Mouse (Mus musculus) c-Kit-positive CD71-positive TER-119-negative erythroid progenitor cells, embryonic 14.5 days (primary cell): ENCODE measurements at regions not wholly inside any gene's neighbourhood (a gene's known extent, or its start where the extent isn't known, plus 50 kb on each side); places are given as distances from the start of the nearest gene placed in this dataset.

Experiments used
- DNase-seq: peaks from one replicate; pipeline ENCODE4 v3.0.0-alpha.2; 2013; ENCODE audit warnings: low read depth

DNA sequence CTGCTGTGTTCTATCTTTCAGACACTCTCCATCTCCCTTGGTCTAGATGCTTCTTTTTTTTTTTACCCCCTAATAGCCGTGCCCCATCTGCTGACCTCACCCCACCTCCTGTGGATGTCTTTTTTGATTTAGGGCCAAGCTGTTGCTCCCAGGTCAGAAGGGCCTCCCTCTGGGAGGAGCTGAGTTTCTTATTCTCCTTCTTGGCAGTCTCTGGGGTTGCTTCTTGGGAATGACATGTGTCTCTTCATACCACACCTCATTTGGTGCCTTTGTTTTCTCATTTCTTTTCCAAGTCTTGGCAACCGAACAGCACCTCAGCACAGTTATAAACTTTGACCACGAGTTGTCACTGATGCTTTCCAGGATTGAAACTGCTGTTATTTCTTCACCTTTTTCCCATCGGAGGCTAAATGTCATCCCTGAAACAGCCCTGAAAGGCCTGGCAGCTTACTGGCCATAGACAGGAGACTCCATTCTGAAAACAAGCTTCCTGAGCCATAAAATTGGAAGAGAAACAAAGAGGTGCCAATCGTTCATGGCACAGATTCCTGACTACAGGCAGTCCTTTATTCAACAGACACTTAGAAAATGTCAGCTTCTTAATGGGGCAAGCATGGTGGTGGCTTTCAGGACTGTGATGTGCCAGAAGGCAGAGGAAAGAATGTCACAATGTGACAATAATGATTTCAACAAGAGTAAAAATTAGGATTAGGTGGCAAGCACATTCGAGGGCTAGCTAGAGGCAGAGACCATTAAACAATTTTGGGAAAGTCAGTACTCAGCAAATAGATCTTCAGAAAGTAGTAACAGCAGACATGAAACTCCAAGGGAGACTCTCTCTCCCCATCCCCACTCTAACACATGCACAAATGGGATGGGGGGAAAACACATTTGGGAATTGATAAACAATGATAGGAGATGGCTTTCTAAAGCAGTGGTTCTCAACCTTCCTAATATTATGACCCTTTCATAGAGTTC is 197.1 kb upstream of the Arrdc4 start:
- DNase-seq, result no peak

DNA sequence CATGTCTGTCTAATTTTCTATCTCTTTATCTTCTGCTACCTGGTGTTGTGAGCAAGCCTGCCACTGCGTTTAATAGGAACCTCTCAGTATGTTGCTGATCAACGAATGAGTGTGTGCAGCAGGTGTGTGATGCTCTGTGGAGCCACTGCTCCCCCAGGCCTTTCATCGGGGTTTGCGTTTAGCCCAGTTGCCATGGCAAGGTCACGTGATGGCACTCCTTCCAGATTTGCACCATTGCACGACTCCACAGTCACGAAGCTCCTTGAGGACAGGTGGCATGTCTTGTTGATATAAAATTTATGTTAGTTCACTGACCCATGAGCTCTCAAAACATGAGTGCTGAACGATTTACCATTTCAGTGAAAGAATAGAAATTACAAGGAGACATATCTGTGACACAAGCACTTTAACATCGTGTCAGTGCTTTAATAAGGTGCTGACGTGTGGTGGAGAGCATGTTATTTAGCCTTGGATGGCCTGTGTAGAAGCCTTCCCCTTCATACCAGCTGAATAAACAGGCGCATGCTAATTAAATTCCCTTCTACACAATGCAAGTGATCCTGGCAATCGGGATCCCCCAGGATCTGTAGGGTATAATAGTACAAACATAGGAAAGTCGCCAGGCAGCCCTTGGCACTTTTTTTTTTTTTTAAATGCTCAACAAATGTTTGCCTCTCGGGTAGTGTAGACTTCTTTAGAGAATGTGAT is 181.7 kb upstream of the Arrdc4 start:
- no peak for DNase-seq

DNA sequence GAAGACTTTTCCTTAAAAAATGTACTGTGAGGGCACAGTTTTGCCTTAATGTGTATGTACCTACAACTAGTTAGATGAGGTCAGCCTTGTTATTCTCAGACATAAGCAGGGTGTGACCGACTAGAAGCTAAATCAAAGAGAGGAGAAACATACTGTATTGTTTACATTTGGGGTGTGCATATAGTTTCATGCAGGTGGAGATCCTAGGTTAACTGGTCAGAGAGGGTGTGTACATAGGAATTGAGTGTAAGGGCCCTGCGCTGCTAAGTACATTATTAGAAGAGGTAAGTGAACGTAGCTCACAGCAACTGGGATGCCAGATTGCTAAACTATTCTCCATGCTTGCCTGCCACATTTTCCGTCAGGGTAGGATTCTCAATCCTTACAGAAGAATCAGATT is 180.6 kb upstream of the Arrdc4 start:
- DNase-seq, result no peak

DNA sequence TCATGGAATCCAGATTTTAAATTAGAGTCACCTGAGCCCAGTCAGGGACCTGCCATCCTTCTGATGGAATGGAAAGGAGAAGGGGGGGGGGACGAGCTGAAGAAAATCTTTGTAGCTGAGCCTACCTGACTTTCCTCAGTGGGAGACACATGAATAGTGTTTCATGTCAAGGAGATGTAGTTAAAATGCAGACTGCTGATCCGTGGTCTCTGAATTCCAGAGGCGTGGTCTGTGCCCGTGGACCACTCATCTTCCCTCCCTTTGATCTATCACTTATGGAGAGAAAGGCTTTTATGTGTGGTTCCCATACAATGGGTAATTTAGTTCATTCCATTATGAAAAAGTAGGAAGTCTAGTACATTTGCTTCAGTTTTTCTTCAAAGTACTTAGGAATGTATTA is 176.6 kb upstream of the Arrdc4 start:
- no peak for DNase-seq

DNA sequence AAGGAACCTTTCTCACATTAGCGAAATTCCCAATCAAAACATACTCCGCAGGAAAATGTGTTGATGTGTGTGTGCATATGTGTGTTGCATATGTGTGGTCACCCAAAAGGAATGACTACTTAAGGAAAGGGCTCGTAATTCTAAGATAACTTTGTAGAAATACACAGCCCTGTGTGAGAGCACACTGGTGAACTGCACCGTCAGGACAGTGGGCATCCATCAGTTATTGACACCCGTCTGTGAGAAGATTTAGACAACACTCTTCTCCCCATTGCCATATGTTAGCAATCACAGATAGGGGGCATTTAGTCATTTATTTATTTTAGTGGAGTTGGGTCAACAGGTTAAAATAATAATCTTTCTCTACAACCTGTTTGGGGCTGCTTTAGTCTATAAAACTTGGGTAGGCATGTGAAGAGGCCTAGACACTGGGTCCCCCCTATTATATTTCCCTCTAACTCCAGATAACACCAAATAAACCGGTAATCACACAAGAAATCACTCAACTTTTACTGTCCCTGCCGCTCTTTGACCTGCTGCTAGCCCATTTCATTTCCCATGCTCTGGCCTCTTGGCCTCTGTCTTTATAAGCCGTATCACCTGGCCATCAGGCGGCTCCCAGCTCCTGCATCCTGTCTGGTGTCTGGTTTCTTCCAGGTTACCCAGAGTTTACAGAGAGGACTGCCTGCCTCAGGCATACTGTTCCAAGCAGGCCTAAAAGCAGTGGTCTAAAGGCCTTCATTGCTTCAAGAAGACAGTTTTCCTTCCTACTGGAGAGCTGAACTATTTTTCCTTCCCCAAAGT is 169.8 kb upstream of the Arrdc4 start:
- DNase-seq, result no peak

DNA sequence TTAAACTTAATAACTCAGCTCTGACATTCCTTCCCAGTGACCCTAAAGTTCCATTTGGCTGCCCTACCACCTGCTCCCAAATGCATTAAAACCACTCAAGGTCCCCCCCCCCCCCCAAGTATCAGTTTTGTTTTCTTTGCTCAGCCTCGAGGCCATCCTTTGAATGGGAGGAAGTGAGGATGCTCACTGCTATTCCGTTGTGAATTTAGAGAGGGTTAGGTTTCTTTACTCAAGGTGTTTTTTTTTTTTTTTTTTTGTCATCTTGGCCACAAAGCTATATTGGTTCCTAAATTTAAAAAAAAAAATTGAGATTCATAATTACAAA is 168.8 kb upstream of the Arrdc4 start:
- DNase-seq, result no peak

DNA sequence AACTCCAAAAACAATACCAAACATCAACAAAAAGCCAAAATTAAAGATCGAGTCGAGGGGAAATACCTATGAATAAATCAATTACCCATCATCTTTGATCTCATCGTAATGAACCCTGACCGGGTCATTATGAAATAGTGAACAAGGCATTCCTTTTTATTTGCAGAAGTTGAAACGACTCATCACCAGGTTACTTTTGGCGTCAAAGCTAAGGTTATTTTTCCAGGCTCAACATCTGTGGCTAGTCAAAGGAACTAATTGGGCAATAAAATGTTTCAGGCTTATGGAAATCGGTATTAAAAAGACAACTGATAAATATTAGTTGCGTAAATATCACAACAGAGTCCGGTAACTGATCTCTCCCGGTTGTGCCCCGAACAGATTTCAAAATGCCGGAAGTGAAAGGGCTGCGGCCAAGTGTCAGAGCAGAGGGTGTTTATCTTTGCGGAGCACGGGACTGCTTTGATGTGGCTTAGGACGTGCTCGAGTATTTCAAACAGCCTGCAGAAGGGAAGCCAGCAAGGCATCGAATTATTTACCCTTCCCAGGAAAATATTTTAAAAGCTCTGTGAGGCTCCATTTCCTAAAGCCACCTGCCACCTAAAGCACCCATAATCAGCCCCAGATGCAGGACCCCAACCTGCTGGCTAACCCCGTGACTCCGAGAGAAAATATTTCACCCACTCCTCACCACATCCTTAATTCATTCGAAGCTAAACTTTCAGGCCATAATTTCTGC is 168.3 kb upstream of the Arrdc4 start:
- DNase-seq, result no peak

DNA sequence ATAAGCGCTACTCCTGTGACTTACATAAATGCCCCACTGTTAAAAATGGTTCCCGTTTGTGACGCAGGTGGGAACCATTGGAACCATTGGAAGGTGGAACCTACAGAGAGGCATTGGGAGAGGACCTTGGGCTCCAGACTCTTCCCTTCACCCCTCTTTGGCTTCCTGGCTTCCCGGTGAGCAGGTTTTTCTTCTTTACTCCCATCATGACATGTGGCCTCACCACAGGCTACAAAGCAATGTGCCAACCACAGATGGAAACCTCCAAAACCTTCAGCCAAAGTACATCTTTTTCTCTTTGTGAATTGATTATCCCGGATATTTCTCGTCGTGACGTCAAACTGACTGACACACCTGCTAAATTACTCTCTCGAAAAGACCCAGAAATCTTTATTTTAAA is 166.9 kb upstream of the Arrdc4 start:
- no peak for DNase-seq

DNA sequence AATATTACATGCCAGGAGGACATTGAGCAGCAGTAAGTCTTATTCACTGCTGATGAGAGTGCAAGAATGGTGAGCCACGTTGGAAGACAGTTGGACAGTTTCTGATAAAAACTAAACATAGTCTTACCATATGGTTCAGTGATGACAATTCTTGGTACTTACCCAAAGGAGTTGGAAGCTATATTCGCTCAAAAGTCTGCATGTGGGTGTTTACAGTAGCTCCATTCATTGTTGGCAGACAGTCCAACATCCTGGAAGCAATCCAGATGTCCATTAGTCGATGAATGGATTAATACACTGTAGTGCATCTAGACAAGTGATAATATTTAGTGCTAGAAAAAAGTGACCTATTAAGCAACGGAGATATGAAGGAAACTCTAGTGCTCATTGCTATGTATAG is 165.3 kb upstream of the Arrdc4 start:
- DNase-seq, result no peak

DNA sequence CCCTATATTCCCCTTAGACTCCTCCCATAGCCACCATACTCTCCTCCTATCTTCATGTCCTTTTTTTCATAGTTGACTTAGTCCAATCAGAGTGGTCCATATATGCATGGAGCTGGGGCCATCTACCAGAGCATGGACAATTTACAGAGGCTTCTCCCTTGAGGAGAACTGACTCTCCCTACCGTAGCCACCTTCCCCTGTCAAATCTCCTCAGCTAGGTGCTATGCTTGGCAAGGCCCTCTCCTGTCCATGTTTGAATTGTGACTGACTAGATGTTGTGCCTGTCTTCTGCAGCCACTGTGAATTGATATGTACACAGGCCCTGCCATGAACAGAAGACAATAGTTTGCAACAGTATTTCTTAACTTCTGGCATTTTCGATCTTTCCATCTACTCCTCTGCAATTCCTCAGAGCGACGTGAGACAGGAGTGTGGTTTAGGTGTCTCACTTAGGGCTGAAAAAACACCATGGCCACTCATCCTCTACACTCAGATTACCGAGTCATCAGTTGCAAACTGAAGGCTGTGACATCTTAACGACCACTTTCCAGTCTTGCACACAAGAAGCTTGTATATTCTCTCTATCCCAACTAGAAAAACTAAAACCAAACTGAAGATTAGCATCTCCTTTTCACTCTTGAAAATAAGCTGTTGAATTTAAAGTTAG is 163.1 kb upstream of the Arrdc4 start:
- DNase-seq, result no peak

DNA sequence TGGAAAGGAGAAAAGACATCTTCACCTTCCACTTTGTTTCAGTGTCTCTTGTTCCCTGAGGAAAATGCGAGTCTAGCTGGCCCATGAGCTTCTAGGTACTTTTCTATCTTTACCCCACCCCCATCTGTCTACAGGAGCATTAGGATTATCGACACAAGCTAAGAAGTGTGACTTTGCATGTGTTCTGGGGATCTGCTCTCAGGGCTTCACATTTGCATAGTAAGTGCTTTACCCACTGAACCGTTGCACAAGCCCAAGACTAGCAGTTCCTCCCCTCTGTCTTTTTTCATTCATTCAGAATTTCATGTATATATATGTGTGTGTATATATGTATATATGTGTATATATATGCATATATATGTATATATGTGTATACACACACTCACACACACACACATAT is 162.5 kb upstream of the Arrdc4 start:
- no peak for DNase-seq

DNA sequence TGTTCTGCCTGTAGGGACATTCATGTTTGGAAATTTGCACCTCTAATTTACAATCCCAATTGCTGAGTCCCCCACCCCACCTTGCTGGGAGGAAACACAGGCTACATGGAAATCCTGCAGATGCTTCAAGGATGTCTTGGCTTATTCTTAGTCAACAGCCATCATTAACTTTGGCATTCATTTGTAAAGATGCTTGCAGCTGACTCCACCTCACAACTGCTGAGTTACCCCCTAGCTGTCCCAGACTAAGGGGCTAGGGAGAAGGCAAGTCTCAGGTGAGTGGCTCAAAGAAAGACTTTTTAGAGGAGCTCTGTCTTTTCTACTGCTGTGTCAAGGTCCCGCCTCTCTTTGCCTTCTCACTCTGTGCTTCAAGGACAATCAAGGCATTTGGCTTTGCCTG is 160.7 kb upstream of the Arrdc4 start:
- DNase-seq, result no peak

DNA sequence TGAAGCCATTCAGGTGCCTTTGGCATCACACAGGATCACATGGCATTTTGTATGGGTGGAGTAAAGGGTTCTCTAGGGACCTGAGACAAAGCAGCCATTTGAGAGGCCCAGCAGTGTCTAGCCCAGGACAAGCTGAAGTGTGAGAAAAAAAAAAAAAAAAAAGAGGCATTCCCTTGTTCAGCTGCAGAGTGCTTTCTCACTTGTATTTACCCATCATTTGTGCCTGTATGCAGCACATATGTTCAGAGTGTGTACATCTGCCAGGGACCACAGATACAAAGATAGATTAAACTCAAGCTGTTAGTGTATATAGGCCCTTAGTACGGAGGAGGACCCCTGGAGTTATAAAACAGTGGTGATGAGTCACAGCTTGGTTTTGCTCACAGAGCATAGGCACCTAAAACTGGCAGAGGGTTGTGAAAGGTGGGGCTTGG is 159.4 kb upstream of the Arrdc4 start:
- no peak for DNase-seq

DNA sequence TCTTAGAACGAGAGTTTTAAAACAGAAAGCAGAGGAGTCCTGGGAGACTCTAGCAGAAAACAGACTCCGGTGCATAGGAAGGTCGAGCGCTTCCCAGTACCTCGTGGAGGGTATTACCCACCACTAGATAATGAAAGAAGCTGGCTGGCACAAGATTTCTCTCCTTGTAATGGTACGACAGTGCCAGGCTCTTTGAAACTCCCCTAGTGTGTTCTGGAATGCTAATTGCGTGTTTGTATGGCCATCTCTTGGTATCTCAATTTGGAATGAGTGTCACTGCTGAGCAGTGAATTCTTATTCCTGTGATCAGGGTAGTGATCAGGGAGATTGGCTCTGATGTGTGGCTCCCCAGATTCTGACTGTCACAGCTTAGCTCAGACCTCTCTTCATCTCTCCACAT is 158.8 kb upstream of the Arrdc4 start:
- DNase-seq, result no peak

DNA sequence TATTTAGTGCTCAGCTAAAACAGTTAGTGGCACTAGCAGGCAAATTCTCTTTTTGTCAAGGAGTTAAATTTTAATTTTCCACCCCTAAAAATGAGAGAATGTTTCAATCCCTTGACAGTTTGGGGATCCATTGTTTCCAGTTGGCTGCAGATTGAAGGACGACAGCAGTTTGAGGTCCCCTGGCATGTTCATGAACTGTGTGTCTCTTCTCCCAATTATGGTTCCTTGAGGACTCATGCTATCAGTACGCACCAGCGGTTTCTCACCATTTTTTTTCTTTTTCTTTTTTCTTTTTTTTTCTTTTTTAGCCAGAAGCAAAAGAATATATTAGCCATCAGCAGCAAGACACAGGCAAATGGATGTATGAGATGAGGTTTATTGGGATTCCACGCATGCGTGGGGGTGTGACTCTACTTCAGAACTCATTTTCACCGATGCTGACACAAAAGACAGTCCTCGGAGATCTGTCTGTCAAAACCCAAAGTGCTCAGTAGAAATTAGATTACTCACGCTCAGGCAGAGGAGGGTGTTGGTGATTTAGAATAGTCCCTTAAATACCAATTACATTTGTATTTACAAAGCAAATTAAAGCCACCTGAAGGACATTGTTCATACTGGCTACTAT is 157.8 kb upstream of the Arrdc4 start:
- DNase-seq, result no peak

DNA sequence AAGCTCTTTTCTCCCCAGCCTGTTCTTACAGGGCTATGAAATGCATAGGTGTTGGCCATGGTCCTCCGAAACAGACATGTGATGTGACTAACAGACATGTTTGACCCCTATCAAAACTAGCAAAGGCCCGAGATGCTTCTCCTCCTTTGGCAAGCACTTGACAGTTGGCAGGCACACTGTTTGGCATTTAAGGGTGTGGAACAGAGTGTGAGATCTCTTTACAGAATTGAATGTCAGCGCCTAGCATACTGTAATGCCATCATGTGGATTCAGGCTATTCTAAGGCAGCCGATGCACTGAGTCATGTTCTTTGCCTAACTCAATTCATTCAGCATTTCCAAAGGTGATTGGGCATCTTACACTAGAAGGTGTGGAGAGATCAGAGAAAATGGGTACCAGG is 156.8 kb upstream of the Arrdc4 start:
- no peak for DNase-seq

DNA sequence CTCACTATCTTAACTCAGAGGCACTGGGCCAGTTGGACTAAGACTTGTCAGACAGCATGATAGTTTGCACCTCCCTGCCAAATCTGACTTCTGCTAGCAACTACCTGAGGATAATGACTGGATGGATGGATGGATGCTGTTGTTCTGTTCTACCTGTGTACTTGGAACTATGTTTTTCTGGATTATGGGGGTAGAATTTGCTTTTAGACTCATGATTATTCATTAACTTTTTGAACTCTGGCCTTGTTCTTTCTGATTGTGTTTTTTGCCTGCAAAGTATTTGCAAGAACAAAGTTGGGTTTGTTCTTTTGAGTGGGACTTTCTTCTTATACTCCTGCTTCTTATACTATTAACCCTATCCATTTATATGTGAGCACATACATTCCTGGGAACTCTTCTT is 137.1 kb upstream of the Arrdc4 start:
- no peak for DNase-seq

DNA sequence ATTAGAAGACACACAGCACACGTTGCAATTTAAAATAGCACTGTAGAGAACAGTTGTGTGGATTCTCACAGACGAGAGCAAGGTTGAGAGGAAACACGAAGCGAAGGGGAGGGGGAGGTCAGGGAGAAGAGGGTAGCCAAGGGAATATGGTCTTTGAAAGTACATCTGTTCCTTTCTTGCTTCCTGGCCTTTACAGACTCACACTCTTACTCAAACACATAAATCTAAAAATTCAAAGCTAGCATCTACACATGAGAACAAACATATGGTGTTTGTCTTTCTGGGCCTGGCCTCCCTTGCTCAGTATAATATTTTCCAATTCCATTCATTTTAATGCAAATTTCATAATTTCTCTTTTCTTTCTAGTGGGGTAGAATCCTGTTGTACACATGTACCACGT is 124.0 kb upstream of the Arrdc4 start:
- no peak for DNase-seq

DNA sequence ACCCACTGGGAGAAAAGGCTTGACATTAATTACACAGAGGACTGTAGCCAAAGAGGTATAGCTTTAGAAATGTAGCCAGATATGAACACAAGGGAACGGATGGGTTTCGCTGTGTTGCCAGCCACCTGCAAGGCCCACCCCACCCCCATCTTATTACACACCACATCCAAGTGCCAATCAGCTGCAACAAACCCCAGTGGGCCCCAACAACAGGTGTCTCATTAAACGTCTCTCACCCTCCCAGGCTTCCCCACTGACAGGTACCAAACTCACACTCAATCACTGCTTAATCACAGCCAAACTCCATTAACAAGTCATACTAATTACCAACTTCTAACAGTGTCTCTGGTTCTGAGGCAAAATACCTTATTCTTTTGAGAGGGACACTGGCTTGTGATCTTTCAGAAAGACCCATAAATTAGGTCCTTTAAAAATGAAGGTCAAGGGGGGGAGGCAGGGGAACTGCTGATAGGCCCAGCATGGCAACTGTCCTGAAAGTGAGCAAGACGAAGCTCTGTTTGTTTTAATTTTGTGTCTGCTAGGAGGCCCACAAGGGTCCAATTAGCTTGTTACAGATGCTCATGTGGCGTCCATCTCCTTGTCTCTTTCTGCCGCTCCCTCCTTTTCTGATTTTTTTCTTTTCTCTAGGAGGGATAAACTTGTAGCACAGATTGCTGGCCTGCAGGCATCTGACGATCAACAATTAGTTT is 115.4 kb upstream of the Arrdc4 start:
- no peak for DNase-seq

DNA sequence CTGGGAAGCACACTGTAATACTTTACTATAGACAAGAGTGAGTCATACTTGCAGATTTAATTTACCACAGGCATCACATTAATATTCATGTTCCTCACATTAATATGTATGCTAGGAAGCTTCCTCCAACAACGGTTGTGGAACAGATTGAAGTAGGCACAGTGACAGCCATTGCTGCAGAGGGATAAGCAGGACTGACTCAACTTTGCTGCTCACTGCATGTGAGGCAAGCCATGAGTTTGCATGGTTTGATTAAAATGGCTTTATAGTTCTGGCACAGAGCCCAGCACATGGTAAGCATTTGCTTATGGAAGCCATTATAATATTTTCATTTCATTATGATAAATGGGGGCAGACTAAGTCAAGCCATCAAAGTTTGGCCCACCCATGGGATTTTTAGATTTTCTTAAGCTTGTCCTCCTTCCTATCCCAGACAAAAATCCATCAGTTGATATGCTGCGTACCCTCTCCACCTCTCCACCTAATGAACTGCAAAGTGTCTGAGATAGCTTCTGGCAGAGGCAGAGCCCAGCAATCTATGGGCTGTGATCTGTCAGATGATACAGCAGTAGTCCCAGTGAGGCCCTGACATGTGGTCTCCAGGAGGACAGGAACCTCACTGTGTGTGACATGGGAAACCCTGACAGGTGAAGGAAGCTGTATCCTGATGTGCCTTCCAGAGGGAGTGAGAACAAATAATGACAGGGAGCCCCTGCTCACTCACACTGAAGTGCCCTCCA is 109.6 kb upstream of the Arrdc4 start:
- no peak for DNase-seq
